Mouse (Mus musculus) thymus, adult 18-20 months (tissue): ENCODE results near the gene Prl8a8.

Experiments used
- DNase-seq, 2 experiments: peaks; one replicate each; pipeline ENCODE4 v3.0.0; 2022; ENCODE audit warnings: mixed read lengths in 2 of 2

The Prl8a8 gene

GRCm38 (mm10) chr13:27513117-27513516, at the start of gene Prl8a8:
Gene Prl8a8 (minus strand): TSS chr13:27513217.
- DNase-seq = no peak

- DNase-seq = no peak
Observed at GRCm38 (mm10) chr13:27553336-27553735, 40.3 kb upstream of the Prl8a8 start.

GRCm38 (mm10) chr13:27523156-27523555, 10.1 kb upstream of the Prl8a8 start:
- no peak for DNase-seq

- no peak for DNase-seq
Observed at GRCm38 (mm10) chr13:27507645-27508044, 5.4 kb downstream of the Prl8a8 start.
